Mouse (Mus musculus) stomach, embryonic 14.5 days (tissue): ENCODE measurements around the gene Oit1. TPM values are rescaled to one million over a fixed set of nuclear protein-coding genes. Genes with fewer than 3 reads are reported as not detected.

ENCODE experiments used
- ATAC-seq: fragments of 200-750 bp; cut with Nextera tagmentation; 2 replicates; pipeline ENCODE4 v1.8.0; 2017; ENCODE audit warnings: low read depth, moderate TSS enrichment; ENCODE audit not compliant: insufficient number of reproducible peaks, insufficient read depth, low FRiP score
- H3K27ac ChIP-seq: fragments of 300-500 bp; sonication (generic); 2 replicates; pipeline ENCODE4 v1.5.1; 2014; ENCODE audit warnings: mild to moderate bottlenecking, low read length, moderate library complexity, mixed read lengths
- H3K27me3 ChIP-seq: fragments of 300-500 bp; sonication (generic); 2 replicates; pipeline ENCODE4 v1.6.1; 2014; ENCODE audit warnings: low read length, control low read depth, mixed read lengths; ENCODE audit not compliant: control insufficient read depth, insufficient read depth
- H3K36me3 ChIP-seq: fragments of 300-500 bp; sonication (generic); 2 replicates; pipeline ENCODE4 v1.6.1; 2014; ENCODE audit warnings: mild to moderate bottlenecking, control low read depth, low read length, moderate library complexity, mixed read lengths; ENCODE audit not compliant: control insufficient read depth, insufficient read depth
- H3K4me1 ChIP-seq: fragments of 300-500 bp; sonication (generic); 2 replicates; pipeline ENCODE4 v1.6.1; 2014; ENCODE audit warnings: low read length, control low read depth, mixed read lengths; ENCODE audit not compliant: control insufficient read depth, insufficient read depth
- H3K4me2 ChIP-seq: fragments of 300-500 bp; sonication (generic); replicated peaks from 2 replicates; pipeline ENCODE4 v1.6.1; 2014; ENCODE audit warnings: low read depth, low read length, control low read depth
- H3K4me3 ChIP-seq: fragments of 300-500 bp; sonication (generic); 2 replicates; pipeline ENCODE4 v1.5.1; 2014; ENCODE audit warnings: low read depth, low read length, control low read depth
- H3K9ac ChIP-seq: fragments of 300-500 bp; sonication (generic); replicated peaks from 2 replicates; pipeline ENCODE4 v1.6.1; 2014; ENCODE audit warnings: low read depth, mild to moderate bottlenecking, control low read depth, low read length, moderate library complexity, mixed read lengths
- H3K9me3 ChIP-seq: fragments of 300-500 bp; sonication (generic); 2 replicates; pipeline ENCODE4 v1.6.1; 2016; ENCODE audit warnings: low read depth, low read length, control low read depth; ENCODE audit not compliant: control insufficient read depth
- WGBS: fragments of 180-500 bp; shearing (Covaris S2); extraction: QIAGEN DNeasy Blood & Tissue Kit; methylation state at CpG from one replicate; pipeline ENCODE4 v1.1.7; 2014; 5-methylcytosine and 5-hydroxymethylcytosine counted together
- polyA plus RNA-seq: library from polyadenylated mRNA; unstranded; fragments of >200 nt; fragmentation: Nextera tagmentation; extraction: Ambion mirVana; gene quantifications from 2 replicates; pipeline ENCODE4 v1.2.1, GENCODE M21; 2014

The Oit1 gene
- polyA plus RNA-seq, 1 experiment from 2014 or later = 13.1 TPM

DNA sequence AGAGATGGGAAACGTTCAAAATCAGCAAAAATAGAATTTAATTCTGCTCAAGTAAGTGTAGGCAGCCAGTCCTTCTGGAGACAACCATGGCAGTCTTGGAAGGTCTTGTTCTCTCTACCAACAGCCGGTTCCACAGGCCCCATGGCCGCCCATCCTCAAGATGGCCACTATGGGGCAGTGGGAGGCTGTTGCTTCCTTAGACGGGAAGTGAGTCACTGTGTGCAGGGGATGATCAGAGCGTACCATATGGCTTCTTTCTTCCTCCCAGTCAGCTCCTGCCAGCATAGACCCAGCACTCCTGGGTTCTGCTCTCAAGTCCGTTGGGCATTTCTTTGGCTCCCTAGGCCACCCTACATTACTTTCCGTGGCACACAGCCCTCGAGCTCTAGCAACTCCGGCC lies 29.6 kb downstream of the Oit1 start:
- Histone ChIP-seq H3K27me3 (no peaks in the 10 kb centered on the region), H3K4me3 (no peak overlapping the region), H3K4me1 (no peaks in the 10 kb centered on the region), H3K4me2 (no peak overlapping the region), H3K36me3 (no peaks in the 10 kb centered on the region), H3K9me3 (no peaks in the 10 kb centered on the region), H3K27ac (no peak overlapping the region), H3K9ac (no peak overlapping the region)
- 66% methylated on average over 9 of the region's 9 CpGs for WGBS
- ATAC-seq = no peak

DNA sequence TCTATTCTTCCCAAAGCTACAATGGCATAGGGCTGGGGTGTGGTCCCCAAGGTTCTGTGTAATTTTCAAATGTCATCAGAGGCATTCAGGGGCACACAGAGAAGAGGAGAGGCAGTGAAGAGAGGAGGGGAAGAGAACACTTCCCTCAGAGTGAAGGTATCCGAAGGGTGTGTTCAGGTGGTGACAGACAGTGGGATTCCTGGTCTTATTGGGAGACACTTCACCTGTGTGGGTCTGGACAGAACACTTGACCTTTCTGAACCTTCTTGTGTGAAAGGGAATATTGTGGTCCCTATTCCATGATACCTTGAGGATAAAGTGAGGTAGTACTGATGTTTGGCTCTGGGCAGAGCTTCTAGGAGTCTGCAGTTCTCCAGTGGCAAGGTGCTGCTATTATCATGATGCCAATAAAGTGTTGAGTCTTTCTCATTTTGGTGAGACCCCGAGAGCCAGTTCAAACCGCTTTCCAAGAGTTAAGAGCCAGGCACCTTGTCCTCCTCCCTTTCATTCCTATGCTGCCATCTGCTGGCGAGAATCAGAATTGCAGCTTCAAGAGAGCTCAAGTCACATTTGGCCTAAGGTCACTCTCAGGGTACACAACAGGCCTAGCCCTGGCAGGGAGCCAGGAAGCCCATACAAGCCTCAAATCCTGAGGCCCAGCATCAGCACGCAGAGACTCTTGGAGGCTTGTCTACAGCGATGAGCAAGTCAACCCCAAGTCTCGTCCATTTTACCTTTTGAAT lies 32.1 kb downstream of the Oit1 start:
- H3K4me2 ChIP-seq = no peak overlapping the region
- no peaks in the 10 kb centered on the region for H3K9me3 ChIP-seq
- WGBS = 22% methylated on average over 7 of the region's 7 CpGs
- H3K27me3 ChIP-seq = no peaks in the 10 kb centered on the region
- H3K4me1 ChIP-seq = no peaks in the 10 kb centered on the region
- no peak overlapping the region for H3K9ac ChIP-seq
- ATAC-seq = peak; percentile 50; the same call in 1 of the 2 replicates
- no peak overlapping the region for H3K4me3 ChIP-seq
- H3K36me3 ChIP-seq = no peaks in the 10 kb centered on the region
- no peak overlapping the region for H3K27ac ChIP-seq

DNA sequence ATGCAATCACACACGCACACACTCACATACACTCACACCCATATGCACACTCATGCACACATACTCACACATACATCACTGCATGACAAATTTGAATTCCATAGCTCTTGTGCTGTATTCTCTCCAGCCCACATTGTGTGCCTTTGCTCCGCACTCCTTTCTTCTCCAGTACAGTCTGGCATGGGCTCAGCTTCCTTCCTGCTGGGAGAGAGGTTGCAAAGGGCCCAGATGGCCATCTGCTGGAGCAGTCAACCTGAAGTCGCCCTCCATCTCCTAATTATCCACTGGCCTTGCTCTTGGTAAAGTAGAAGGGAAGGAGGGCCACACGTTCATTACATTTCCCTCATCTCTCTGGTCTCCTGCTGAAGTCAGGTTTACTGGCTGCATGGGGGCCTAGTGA lies 33.0 kb downstream of the Oit1 start:
- Histone ChIP-seq H3K27ac (no peak overlapping the region), H3K27me3 (no peaks in the 10 kb centered on the region), H3K9ac (no peak overlapping the region), H3K4me1 (no peaks in the 10 kb centered on the region), H3K36me3 (no peaks in the 10 kb centered on the region), H3K4me3 (no peak overlapping the region), H3K4me2 (no peak overlapping the region), H3K9me3 (no peaks in the 10 kb centered on the region)
- 79% methylated on average over 4 of the region's 4 CpGs for WGBS
- no peak for ATAC-seq

DNA sequence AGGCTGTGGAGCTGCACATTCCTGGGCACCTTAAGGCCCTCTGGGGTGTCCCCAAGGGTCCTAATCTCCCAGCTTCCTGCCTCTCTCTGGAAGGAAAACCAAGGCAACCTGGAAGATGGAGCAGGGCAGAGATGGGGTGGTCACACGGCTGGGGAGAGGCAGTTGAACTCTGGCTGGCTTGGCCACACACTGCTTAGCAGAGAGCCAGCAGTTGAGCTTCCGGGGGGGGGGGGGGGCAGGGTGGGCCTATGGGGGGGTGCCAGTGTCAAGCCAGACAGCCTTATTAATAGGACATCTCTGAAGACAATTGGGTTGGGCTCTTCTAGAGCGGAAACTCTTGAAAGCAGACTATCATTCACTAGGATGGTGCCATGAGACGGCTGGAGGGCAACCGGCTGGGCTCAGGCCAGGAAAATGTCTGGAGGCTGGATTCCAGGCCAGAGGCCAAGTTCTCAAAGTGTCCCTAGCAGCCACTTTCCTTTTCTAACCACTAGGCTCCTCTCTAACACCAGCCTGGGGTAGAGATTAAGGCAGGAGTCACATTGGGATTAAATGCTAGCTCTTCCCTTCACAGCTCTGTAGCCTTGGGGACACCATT lies 35.9 kb downstream of the Oit1 start:
- H3K27ac ChIP-seq = no peak overlapping the region
- no peaks in the 10 kb centered on the region for H3K36me3 ChIP-seq
- no peaks in the 10 kb centered on the region for H3K9me3 ChIP-seq
- H3K4me2 ChIP-seq = no peak overlapping the region
- H3K4me1 ChIP-seq = no peaks in the 10 kb centered on the region
- no peak overlapping the region for H3K4me3 ChIP-seq
- H3K9ac ChIP-seq = no peak overlapping the region
- WGBS = 59% methylated on average over 5 of the region's 5 CpGs
- no peaks in the 10 kb centered on the region for H3K27me3 ChIP-seq
- ATAC-seq = no peak

DNA sequence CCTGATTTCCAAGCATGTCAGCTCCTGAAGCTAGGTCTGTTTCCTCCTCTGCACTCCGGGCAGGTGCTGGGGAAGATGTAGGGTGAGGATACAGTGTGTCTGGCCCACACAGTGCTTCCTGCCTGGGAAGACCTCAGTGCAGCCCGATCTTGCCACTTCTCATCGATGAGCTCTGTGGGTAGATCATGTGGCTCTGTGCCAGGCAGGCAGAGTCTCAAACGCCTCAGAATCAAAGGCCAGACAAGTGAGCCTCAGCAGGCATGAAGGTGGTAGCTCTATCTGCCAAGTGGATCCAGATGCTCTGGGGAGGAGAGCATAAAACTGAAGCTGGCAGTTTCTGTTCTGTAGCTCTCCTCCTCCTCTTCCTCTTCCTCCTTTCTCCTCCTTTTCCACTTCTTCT lies 38.3 kb downstream of the Oit1 start:
- no peaks in the 10 kb centered on the region for H3K27me3 ChIP-seq
- H3K9ac ChIP-seq = no peak overlapping the region
- no peaks in the 10 kb centered on the region for H3K36me3 ChIP-seq
- no peak overlapping the region for H3K4me2 ChIP-seq
- H3K4me3 ChIP-seq = no peak overlapping the region
- 0 out of 2 replicates have a peak, but pooled peaks cover 4% of the 10 kb centered on the region for H3K4me1 ChIP-seq
- 79% methylated on average over 4 of the region's 4 CpGs for WGBS
- no peak overlapping the region for H3K27ac ChIP-seq
- H3K9me3 ChIP-seq = no peaks in the 10 kb centered on the region
- no peak for ATAC-seq

DNA sequence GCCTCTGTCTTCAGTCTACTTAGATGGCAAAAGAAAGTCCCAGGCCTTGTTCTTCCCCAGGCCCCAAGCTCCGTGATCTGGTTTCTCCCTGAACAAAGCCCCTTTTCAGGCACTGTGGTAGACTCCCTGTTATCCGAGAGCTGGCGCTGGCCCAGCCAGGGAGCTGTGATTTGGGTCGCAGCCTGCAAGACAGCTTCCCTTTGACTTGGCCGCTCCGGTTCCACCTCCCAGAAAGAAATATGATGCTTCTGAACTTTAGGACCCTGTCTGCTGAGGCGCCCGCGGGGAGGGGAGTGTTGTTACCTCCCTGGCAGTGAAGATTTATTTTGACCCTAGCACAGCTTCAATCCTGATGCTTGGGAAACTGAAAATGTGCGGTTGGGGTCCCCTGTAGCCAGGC lies 42.6 kb downstream of the Oit1 start:
- no peaks in the 10 kb centered on the region for H3K27me3 ChIP-seq
- H3K9me3 ChIP-seq = no peaks in the 10 kb centered on the region
- peak; percentile 30; the same call in 1 of the 2 replicates for ATAC-seq
- H3K4me2 ChIP-seq = no peak overlapping the region
- H3K36me3 ChIP-seq = no peaks in the 10 kb centered on the region
- no peak overlapping the region for H3K4me3 ChIP-seq
- 27% methylated on average over 10 of the region's 10 CpGs for WGBS
- no peak overlapping the region for H3K9ac ChIP-seq
- H3K4me1 ChIP-seq = 0 out of 2 replicates have a peak, but pooled peaks cover 4% of the 10 kb centered on the region
- H3K27ac ChIP-seq = no peak overlapping the region

DNA sequence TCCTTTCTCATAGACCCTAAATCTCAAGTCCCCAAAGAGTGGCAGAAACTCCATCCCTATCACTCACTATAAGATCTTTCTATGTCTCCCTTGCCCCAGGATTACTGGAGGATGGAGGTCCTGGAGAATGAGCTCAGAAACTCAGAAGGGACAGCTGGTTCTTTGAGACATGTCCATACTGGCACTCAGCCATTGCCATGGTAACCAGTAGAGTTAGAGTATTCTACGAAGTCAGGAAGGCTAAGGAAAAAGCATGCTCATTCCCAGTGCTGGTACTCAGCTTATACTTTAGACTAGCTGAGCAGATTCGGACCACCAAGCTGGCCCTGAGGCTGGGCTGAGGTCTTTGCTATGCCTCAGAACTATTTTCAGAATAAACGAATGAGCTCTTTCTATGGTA lies 44.0 kb downstream of the Oit1 start:
- Histone ChIP-seq H3K27me3 (no peaks in the 10 kb centered on the region), H3K36me3 (no peaks in the 10 kb centered on the region), H3K27ac (no peak overlapping the region), H3K9me3 (no peaks in the 10 kb centered on the region), H3K4me3 (no peak overlapping the region), H3K4me1 (0 out of 2 replicates have a peak, but pooled peaks cover 4% of the 10 kb centered on the region), H3K4me2 (no peak overlapping the region), H3K9ac (no peak overlapping the region)
- no peak for ATAC-seq
- 70% methylated on average over 3 of the region's 3 CpGs for WGBS

DNA sequence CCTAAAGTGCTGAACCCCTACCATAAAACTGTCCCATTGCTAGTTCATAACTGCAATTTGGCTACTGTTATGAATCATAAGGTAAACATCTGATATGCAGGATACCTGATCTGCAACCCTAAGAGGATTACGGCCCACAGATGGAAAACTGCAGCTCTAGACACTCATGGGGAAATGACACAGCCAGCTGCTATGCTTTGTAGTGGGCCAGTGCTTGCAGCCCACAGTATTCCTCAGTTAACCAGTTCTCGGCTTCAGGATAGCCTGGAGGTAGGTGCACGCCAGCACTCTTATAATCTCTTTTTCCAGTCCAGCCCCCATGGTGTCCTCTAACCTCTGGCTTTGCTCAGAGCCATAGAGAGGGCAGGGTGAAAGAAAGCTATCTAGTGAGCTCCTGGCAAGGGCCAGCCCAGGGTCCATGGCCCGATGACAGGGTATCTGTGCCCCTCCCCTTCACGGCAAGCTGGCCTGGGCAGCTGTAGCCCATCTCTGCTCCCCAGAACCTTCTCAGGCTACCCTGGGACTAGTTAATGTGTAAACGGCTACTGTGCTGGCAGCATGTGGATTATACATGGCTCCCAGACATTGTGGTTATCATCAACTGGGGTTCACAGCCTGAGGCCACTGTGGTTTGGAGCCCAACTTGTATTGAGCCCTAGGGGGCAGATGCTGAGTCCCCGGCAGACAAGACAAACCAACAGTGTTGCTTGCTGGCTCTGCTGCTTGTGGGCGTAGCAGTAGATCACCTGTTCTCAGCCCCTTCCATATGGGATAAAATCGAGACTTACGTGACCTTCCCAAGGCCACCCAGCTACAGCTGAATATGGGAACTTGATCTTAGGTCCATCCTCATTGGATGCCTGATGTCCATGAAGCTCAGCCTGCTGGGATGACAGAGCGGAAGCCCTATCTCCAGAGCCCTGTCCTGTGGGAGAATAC lies 46.0 kb downstream of the Oit1 start:
- Histone ChIP-seq H3K9ac (no peak overlapping the region), H3K9me3 (no peaks in the 10 kb centered on the region), H3K4me3 (no peak overlapping the region), H3K4me2 (no peak overlapping the region), H3K36me3 (no peaks in the 10 kb centered on the region), H3K4me1 (0 out of 2 replicates have a peak, but pooled peaks cover 4% of the 10 kb centered on the region), H3K27ac (no peak overlapping the region), H3K27me3 (no peaks in the 10 kb centered on the region)
- ATAC-seq = no peak
- WGBS = 76% methylated on average over 11 of the region's 11 CpGs
